Mouse (Mus musculus) c-Kit-negative CD71-positive TER-119-positive erythroid progenitor cells, embryonic 14.5 days (primary cell): ENCODE results near the gene Sepsecs.
"Not testable (repeated sequence)": the region's sequence is repeated elsewhere in the genome, so short reads cannot be mapped to it uniquely, and the experiment has no call there.

Source experiments
- DNase-seq: peaks from one replicate; pipeline ENCODE4 v3.0.0-alpha.2; 2013; ENCODE audit warnings: low read depth, low spot score

The Sepsecs gene

GRCm38 (mm10) chr5:52669426-52670191 lies at the start of gene Sepsecs:
Gene Sepsecs (minus strand): TSS chr5:52669708.
- DNase-seq: peak; percentile 76

GRCm38 (mm10) chr5:52716742-52717448 lies 47.4 kb upstream of the Sepsecs start:
- DNase-seq: no peak

DNA sequence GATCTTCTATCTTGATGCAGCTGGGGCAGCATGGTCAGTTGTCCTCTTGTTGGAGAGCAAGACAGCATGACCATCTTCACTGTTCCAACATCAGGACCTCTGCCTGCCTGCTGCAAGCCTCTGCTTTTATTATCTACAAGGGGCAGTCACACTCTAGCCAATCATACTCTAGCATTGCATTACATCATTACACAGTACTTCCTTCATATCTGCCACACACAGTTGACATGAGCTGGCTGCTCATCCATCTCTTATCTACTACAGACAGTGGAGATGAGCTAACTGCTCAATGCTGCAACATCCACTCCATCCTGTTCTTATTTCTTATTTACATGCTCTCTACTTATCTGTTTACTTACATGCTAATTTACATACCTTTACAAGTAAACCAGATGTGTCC lies 43.2 kb upstream of the Sepsecs start:
- peak; percentile 67 for DNase-seq

- DNase-seq: no peak
Observed at GRCm38 (mm10) chr5:52704562-52704961, 35.1 kb upstream of the Sepsecs start.

DNA sequence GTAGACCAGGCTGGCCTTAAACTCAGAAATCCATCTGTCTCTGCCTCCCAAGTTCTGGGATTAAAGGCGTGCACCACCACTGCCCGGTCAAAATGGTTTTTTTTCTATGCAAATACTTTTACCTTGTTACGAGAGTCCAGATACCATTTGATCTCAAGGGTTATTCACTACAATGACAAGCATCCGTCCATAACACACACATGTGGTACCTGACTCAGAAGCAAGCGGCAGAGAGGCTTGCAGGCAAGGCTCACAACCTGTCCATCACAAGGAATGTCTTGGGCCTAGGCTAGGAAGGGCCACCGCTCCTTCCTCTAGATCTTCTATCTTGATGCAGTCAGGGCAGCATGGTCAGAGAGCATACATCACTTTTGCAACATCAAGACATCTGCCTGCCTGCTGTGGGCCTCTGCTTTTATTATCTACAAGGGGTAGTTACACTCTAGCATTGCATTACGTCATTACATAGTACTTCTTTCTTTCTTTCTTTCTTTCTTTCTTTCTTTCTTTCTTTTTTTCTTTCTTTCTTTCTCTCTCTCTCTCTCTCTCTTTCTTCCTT lies 28.5 kb upstream of the Sepsecs start:
- not testable (repeated sequence) for DNase-seq

DNA sequence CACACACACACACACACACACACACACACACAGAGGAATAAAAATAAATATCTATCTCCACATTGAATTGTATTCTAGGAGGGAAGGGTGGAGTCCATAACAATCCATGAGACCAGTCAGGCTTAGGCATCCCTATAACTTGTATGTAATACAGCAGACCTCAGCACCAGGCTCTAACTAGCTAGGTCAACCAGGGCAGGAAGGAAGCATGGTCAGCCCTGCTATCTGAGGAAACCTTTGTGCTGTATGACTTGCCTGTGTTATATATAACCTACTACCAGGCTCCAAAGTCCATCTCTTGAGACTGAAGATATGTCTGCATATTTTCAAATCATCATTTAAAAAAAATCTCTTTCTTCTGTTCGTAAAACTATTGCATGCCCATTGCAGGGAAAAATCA lies 27.8 kb upstream of the Sepsecs start:
- no peak for DNase-seq

GRCm38 (mm10) chr5:52687741-52688455 lies 18.4 kb upstream of the Sepsecs start:
- DNase-seq: no peak

DNA sequence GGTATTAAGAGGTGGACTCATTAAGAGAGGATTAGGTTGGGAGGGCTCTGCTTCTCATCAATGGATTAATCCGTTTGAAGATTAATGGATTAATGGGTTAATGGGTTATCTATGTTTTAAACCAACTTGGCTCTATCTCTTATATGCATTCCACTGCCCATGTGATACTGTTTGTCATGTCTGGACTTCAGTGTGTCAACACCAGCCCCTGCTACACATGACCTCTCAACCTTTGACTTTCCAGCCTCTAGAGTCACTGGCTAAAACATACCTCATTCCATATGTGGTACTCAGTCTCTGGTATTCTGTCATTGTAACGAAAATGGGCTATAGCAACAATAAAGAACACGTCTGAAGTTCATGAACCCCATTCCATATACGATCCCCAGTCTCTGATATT lies 11.6 kb upstream of the Sepsecs start:
- no peak for DNase-seq

DNA sequence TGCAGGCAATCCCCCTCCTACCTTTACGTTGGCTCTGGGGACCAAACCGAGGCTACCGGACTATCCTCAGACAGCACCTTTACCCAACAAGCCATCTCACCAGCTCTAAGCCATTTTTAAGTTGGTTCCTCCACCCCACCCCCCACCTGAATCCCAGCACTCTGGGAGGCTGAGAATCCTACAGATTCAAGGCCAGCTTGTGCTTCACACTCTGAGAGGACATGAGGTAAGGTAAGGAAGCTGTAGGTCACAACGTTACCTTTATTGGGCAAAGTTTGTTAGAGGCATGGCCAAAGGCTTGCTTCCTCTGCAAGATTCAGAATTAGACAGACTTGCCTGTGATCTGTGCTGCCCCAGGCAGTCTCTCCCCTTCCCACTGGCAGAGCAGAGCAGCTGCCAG lies 10.7 kb upstream of the Sepsecs start:
- DNase-seq: no peak

DNA sequence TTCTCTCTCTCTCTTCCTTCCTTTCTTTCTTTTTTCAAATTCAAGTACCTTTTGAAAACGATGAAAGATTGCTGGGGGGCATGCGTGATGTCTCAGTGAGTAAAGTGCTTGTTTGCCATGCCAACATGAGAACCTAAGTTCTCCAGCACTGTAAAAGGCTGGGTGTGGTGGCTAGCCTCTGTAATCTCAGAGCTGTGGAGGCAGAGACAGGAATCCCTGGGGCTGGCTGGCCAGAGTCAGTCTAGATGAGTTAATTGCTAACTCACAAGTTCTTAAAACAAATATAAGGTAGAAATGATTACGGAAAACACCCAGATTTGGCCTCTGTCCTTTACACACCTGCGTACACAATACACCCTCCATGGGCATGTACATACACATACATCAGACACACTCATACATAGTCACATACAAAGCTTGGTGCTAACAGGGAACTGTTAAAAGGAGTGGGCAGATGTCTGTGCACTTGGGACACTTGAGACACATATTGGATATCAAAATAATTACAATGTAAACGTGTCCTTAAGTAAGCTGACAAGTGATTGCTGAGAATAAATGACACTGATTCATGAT lies 9.1 kb upstream of the Sepsecs start:
- DNase-seq: no peak

DNA sequence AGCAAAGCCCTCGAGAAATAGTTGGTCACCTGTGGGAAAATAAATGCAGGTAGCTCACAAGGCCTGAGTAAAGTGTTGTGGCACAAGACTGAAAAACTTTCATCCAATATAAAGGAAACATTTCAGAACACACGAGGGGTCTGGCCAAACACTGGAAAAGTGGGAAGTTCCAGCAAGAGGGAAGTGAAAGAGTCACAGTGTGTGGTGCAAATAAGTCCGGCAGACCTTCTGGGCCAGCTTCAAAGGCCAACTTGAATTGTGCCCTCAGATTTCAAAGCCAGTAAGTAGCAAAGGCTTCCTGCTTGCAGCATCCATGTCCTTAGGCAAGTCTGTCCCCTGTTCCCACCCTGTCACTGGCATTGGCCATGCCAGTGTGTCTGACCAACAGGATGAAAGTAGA lies 7.6 kb upstream of the Sepsecs start:
- no peak for DNase-seq

DNA sequence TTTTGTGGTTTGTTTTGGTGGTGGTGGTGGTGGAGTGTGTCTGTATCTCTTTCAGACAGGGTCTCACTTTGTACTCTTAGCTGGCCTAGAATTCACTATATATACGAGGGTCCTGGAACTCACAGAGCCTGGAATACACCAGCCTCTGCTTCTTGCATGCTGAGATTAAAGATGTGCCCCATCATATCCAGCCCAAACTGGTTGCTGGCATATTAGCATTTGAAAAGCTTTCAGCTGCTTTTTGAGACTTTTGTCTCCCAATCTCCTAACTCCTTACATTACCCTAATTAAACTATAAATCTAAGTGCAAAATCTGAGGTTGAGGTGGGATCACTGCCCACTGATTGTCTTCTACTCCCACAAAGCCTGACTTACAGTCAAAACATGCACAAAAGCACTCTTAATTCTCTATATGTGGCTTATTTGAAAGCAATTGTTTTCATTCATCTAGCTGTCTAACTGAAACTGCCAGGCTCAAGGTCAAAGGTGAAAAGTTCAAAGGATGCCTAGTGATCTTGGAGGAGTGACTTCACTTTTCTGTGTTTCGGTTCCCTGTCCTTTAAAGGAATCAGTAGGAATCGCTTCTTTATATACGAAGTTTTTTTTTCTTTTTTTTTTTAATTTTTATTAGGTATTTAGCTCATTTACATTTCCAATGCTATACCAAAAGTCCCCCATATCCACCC lies 5.0 kb upstream of the Sepsecs start:
- DNase-seq: no peak

GRCm38 (mm10) chr5:52673341-52673740 lies 3.8 kb upstream of the Sepsecs start:
- DNase-seq: no peak

GRCm38 (mm10) chr5:52670745-52671144 lies 1.2 kb upstream of the Sepsecs start:
- DNase-seq: no peak

GRCm38 (mm10) chr5:52666766-52667165 lies 2.7 kb downstream of the Sepsecs start:
- DNase-seq: no peak

DNA sequence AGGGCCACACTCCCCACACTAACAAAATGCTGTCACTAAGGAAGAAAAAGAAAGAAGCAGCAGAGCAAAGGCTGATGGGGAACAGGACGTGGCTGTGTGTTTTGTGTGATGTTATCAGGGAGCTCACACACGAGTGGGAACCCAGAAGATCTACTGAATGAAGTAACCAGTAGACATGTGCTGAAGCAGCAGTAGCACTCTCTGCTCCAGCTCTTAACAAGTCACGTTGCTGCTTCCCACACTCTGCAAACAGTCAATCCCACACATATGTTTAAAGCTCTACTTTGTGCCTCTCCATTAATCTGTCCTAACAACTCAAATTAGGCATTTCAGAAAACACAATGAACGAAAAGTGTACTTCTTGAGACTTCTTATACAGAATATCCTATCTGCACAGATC lies 11.6 kb downstream of the Sepsecs start:
- DNase-seq: no peak

DNA sequence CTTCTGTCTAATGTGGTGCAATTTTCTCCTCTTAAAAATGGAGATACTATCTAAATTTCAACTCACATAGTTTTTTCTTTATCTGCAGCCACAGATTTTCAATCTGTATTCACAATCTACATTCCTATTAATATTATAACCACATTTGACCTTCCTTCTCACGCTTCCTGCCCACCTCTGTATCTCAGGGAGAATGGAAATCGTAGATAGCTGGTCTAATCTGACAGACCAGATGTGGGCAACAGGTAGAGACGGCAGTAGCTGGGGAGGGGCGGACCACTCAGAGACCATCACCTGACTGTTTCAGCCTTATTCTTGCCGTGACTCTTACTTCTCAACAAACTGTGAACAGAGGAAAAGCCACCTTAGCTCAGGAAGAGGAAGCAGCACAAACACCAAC lies 12.2 kb downstream of the Sepsecs start:
- DNase-seq: no peak

DNA sequence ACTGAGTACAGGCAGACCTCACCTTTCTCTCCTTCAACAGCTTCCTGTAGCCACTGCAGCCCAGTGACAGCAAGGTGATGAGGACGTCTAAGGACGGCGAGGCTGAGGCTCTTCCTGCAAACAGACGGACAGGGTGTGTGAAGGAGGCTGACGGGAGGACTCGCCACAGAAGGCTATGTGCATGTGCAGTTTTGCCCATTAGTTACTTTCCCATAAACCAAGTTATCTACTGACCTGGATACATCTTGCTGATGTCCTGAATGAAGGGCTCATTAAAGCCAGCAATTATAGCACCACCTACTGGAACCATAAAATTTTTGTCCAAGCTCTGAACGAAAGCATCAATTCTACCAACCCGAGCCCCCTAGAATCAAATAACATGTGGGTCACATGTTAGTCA lies 13.5 kb downstream of the Sepsecs start:
- no peak for DNase-seq

DNA sequence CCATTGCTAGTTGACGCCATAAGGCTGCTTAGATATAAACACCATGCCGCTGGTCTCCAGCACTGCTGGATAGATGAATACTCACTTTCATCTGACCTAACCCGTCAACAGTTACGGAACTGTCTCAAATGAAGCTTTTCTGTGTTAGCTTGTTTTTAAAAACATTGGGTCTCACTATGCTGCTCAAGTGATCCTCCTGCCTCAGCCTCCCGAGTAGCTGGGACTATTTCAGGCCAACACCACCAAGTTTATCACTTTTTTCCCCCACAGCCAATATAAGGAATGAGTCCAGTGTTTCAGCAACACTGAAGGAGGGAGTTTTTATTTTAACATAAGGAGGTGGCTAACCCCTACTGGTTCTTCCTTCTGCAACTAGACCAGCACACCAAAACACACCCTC lies 14.5 kb downstream of the Sepsecs start:
- DNase-seq: no peak

- no peak for DNase-seq
Observed at GRCm38 (mm10) chr5:52652606-52653005, 16.9 kb downstream of the Sepsecs start.

GRCm38 (mm10) chr5:52652086-52652485 lies 17.4 kb downstream of the Sepsecs start:
- no peak for DNase-seq
